Mouse (Mus musculus): Measurements from ENCODE around the gene Rsc1a1. TPM values are rescaled to one million over a fixed set of nuclear protein-coding genes. Genes with fewer than 3 reads are reported as not detected.
A peak's percentile ranks its signal among the peaks of the same experiment; 100 is the strongest.

Rsc1a1 gene
- polyA plus RNA-seq, 1 experiment from 2014 or later, result not detected

DNA sequence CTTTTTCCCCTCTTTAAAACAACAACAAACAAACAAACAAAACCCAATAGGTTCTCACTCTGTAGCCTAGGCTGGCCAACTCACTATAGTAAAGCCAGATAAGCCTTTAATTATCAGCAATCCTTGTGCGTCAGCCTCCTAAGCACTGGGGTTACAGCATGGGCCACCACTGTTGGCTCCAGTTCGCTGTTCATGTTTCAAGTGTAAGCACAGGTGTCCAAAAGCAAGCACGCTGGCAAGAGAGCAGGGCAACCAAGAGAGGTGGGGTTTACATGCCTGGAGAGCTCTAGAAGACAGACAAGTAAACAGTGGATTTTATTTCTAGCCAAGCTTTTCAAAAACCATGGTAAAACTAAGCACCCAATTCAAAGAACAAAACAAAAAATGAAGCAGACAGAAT lies 694 bp upstream of the Rsc1a1 start:
- Histone ChIP-seq H3K4me2 (replicated peaks; ENCODE audit: low read depth) (no peak overlapping the region), H3K4me1 (replicated peaks; ENCODE audit: control insufficient read depth, insufficient read depth, low read length) (no peaks in the 10 kb centered on the region), H3K9ac (ENCODE audit: low read depth, low read length) (no peak overlapping the region), H3K9me3 (ENCODE audit: control insufficient read depth) (no peaks in the 10 kb centered on the region), H3K27ac (ENCODE audit: low read depth, low read length) (no peak overlapping the region), H3K36me3 (ENCODE audit: control insufficient read depth, insufficient read depth) (peaks cover 76% of the 10 kb centered on the region), H3K4me3 (ENCODE audit: low read depth, low read length) (no peak overlapping the region), H3K27me3 (replicated peaks; ENCODE audit: control insufficient read depth, insufficient read depth, low read length) (no peaks in the 10 kb centered on the region)
- TF ChIP-seq CTCF (IDR thresholded peaks at IDR 0.05; ENCODE audit: low read depth), result no peak
- WGBS, result 83% methylated on average over 3 of the region's 3 CpGs
- ATAC-seq, result no peak

DNA sequence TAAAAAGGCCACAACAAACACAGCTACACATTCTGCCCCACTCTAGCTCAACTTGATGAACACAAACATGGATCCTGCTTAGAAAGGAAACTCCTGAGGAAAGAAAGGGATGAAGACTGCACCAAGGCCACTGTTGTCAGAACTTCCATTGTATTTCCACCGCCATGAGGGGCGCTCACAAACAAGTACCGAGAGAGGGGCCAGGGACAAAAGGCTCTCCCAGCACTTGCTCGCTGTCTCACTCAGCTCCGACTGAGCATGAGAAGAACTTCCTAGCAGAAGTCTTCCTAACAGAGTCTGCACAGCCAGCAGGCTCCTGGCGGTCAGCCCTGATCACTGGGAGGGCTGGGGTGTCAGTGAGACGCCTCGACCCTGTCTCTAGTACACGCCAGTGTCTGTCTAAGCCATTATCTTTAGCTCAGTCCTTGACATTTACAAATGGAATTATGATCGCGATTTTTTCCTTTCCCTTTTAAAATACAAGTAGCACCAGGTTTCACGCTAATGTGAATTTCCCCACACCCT lies 2.6 kb downstream of the Rsc1a1 start:
- Histone ChIP-seq H3K27ac (ENCODE audit: low read depth, low read length) (no peak overlapping the region), H3K4me3 (ENCODE audit: low read depth, low read length) (no peak overlapping the region), H3K9ac (ENCODE audit: low read depth, low read length) (no peak overlapping the region), H3K4me1 (replicated peaks; ENCODE audit: control insufficient read depth, insufficient read depth, low read length) (no peaks in the 10 kb centered on the region), H3K9me3 (ENCODE audit: control insufficient read depth) (no peaks in the 10 kb centered on the region), H3K36me3 (ENCODE audit: control insufficient read depth, insufficient read depth) (peaks cover 61% of the 10 kb centered on the region), H3K27me3 (replicated peaks; ENCODE audit: control insufficient read depth, insufficient read depth, low read length) (no peaks in the 10 kb centered on the region), H3K4me2 (replicated peaks; ENCODE audit: low read depth) (no peak overlapping the region)
- 81% methylated on average over 12 of the region's 12 CpGs for WGBS
- no peak for TF ChIP-seq CTCF (IDR thresholded peaks at IDR 0.05; ENCODE audit: low read depth)
- ATAC-seq, result no peak

DNA sequence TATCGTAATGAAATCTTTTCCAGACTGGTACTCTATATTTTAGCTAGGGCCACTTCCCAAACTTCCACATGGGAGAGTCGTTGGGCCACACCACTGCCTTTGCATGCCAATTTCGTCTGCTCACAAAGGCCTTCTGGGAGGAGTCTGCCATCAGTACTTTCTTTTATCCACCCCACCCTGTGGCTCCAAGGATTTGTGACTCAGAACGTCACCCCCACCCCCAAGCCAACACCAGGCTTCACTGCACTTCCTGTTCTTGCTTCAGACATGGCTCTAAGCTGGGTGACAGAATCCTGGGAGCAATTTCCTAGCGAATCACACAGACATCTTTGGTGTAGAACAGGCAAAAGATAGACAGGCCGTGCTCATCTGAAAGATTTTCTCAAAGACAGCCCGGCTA lies 3.6 kb downstream of the Rsc1a1 start:
- no peaks in the 10 kb centered on the region for H3K9me3 ChIP-seq (ENCODE audit: control insufficient read depth)
- no peaks in the 10 kb centered on the region for H3K27me3 ChIP-seq (replicated peaks; ENCODE audit: control insufficient read depth, insufficient read depth, low read length)
- TF ChIP-seq CTCF (IDR thresholded peaks at IDR 0.05; ENCODE audit: low read depth), result no peak
- H3K9ac ChIP-seq (ENCODE audit: low read depth, low read length), result no peak overlapping the region
- H3K27ac ChIP-seq (ENCODE audit: low read depth, low read length), result no peak overlapping the region
- H3K4me3 ChIP-seq (ENCODE audit: low read depth, low read length), result no peak overlapping the region
- H3K4me2 ChIP-seq (replicated peaks; ENCODE audit: low read depth), result no peak overlapping the region
- H3K4me1 ChIP-seq (replicated peaks; ENCODE audit: control insufficient read depth, insufficient read depth, low read length), result no peaks in the 10 kb centered on the region
- peaks cover 55% of the 10 kb centered on the region for H3K36me3 ChIP-seq (ENCODE audit: control insufficient read depth, insufficient read depth)
- WGBS, result 54% methylated on average over 7 of the region's 7 CpGs
- no peak for ATAC-seq

DNA sequence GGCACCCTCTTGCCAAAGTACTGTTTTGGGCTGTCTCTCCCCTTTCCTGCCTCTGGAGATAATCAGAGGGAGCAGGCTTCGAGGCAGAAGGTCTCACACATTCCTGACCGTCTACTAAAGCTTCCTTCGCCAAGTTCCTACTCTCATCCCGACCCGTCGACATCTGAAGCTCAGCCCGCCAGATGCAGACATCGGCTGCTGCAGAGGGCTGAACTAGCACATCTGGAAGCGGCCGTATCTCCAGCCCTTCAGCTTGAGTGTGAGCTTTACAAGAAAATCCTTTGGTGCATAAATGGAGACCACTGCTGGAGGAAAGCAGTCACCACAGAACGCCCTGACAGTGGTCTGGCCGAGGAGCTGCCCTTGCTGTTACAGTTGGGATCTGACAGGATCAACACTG lies 4.5 kb downstream of the Rsc1a1 start:
- ATAC-seq, result no peak
- WGBS, result 72% methylated on average over 12 of the region's 12 CpGs
- Histone ChIP-seq H3K9me3 (ENCODE audit: control insufficient read depth) (no peaks in the 10 kb centered on the region), H3K9ac (ENCODE audit: low read depth, low read length) (no peak overlapping the region), H3K27ac (ENCODE audit: low read depth, low read length) (no peak overlapping the region), H3K4me1 (replicated peaks; ENCODE audit: control insufficient read depth, insufficient read depth, low read length) (no peaks in the 10 kb centered on the region), H3K4me2 (replicated peaks; ENCODE audit: low read depth) (no peak overlapping the region), H3K36me3 (ENCODE audit: control insufficient read depth, insufficient read depth) (peaks cover 46% of the 10 kb centered on the region), H3K4me3 (ENCODE audit: low read depth, low read length) (no peak overlapping the region), H3K27me3 (replicated peaks; ENCODE audit: control insufficient read depth, insufficient read depth, low read length) (no peaks in the 10 kb centered on the region)
- 0 out of 2 replicates have a peak, but pooled peaks have one; percentile 10 for TF ChIP-seq CTCF (IDR thresholded peaks at IDR 0.05; ENCODE audit: low read depth)

DNA sequence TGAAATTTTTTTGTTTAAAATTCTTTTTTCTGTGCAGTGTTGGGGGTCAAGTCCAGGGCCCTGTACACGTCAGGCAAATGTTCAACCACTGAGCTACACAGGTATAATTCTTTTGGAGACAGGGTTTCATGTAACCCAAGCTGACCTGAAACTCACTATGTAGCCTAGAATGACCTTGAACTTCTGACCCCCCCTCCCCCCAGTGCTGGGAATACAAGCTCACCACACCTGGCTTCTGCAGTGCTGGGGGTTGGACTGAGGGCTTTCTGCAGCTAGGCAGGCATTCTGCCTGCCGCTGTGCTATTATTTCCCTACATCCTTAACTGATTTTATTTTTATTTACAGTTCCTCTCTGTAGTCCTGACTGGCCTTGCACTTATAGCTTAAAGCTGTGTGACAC lies 6.4 kb downstream of the Rsc1a1 start:
- Histone ChIP-seq H3K36me3 (ENCODE audit: control insufficient read depth, insufficient read depth) (peaks cover 27% of the 10 kb centered on the region), H3K9ac (ENCODE audit: low read depth, low read length) (no peak overlapping the region), H3K4me2 (replicated peaks; ENCODE audit: low read depth) (no peak overlapping the region), H3K27ac (ENCODE audit: low read depth, low read length) (no peak overlapping the region), H3K9me3 (ENCODE audit: control insufficient read depth) (no peaks in the 10 kb centered on the region), H3K4me3 (ENCODE audit: low read depth, low read length) (no peak overlapping the region), H3K4me1 (replicated peaks; ENCODE audit: control insufficient read depth, insufficient read depth, low read length) (no peaks in the 10 kb centered on the region), H3K27me3 (replicated peaks; ENCODE audit: control insufficient read depth, insufficient read depth, low read length) (no peaks in the 10 kb centered on the region)
- no peak for TF ChIP-seq CTCF (IDR thresholded peaks at IDR 0.05; ENCODE audit: low read depth)
- no peak for ATAC-seq
- WGBS, result 75% methylated on average over 2 of the region's 2 CpGs

DNA sequence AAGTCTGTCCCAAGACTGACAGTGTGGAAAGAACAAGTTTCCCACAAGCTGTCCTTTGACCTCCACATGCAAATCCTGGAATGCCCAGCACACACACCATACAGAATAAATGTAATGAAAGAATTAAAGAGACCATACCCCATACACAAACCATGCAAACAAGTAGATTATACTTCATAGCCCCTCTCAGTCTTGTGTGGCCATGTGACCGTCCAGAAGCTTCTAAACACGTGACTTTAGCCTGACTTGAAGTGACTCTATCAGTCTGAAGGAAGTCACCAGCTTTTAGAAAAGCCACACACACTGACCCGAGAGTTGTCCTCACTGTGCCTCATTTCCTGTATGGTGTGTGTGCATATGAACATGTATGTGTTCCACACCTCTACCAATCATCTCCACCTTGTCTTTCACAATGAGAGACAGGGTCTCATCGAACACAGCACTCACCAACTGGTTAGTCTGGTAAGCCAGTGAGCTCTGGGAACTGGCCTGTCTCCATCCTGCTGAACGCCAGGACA lies 8.9 kb downstream of the Rsc1a1 start:
- Histone ChIP-seq H3K4me1 (replicated peaks; ENCODE audit: control insufficient read depth, insufficient read depth, low read length) (no peaks in the 10 kb centered on the region), H3K9ac (ENCODE audit: low read depth, low read length) (no peak overlapping the region), H3K4me2 (replicated peaks; ENCODE audit: low read depth) (no peak overlapping the region), H3K4me3 (ENCODE audit: low read depth, low read length) (no peak overlapping the region), H3K27me3 (replicated peaks; ENCODE audit: control insufficient read depth, insufficient read depth, low read length) (no peaks in the 10 kb centered on the region), H3K36me3 (ENCODE audit: control insufficient read depth, insufficient read depth) (0 out of 2 replicates have a peak, but pooled peaks cover 6% of the 10 kb centered on the region), H3K9me3 (ENCODE audit: control insufficient read depth) (no peaks in the 10 kb centered on the region), H3K27ac (ENCODE audit: low read depth, low read length) (no peak overlapping the region)
- no peak for ATAC-seq
- TF ChIP-seq CTCF (IDR thresholded peaks at IDR 0.05; ENCODE audit: low read depth), result no peak
- WGBS, result 67% methylated on average over 5 of the region's 5 CpGs

DNA sequence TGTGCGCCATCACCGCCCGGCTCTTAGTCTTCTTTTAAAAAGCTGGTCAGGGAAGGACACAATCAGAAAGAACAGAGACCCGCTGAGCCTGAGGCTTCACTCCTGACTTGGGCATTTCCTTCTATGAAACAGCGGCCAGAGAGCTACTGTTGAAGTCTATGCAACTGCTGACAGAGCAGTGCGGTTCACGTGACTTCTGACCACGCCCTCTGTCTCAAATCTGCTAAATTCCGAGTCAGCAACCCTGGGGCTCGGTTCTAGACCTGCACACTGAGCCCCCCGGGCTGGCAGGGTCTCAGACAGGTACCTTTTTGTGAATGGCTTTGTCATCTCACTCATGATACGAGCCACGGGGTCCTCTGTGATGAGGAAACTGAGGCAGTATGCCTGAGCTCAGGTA lies 13.1 kb downstream of the Rsc1a1 start:
- no peak overlapping the region for H3K27ac ChIP-seq (ENCODE audit: low read depth, low read length)
- no peak for TF ChIP-seq CTCF (IDR thresholded peaks at IDR 0.05; ENCODE audit: low read depth)
- no peaks in the 10 kb centered on the region for H3K36me3 ChIP-seq (ENCODE audit: control insufficient read depth, insufficient read depth)
- no peak for ATAC-seq
- H3K9me3 ChIP-seq (ENCODE audit: control insufficient read depth), result no peaks in the 10 kb centered on the region
- no peaks in the 10 kb centered on the region for H3K27me3 ChIP-seq (replicated peaks; ENCODE audit: control insufficient read depth, insufficient read depth, low read length)
- 70% methylated on average over 13 of the region's 13 CpGs for WGBS
- no peak overlapping the region for H3K4me2 ChIP-seq (replicated peaks; ENCODE audit: low read depth)
- no peak overlapping the region for H3K4me3 ChIP-seq (ENCODE audit: low read depth, low read length)
- H3K9ac ChIP-seq (ENCODE audit: low read depth, low read length), result no peak overlapping the region
- H3K4me1 ChIP-seq (replicated peaks; ENCODE audit: control insufficient read depth, insufficient read depth, low read length), result no peaks in the 10 kb centered on the region
